Mouse (Mus musculus) E14TG2a.4 (cell line): ENCODE measurements at regions not wholly inside any gene's neighbourhood (a gene's known extent, or its start where the extent isn't known, plus 50 kb on each side); places are given as distances from the start of the nearest gene placed in this dataset.

Source experiments
- CTCF ChIP-seq: conservative IDR thresholded peaks from 2 replicates; pipeline ENCODE4 v1.5.1; 2014; ENCODE audit warnings: low read length
- NANOG ChIP-seq: IDR thresholded peaks from 2 replicates; pipeline ENCODE4 v1.6.1; 2014; ENCODE audit warnings: borderline replicate concordance, low read length, mixed read lengths
- POU5F1 ChIP-seq: IDR thresholded peaks from 2 replicates; pipeline ENCODE4 v1.6.1; 2014; ENCODE audit warnings: low read length, borderline replicate concordance

GRCm38 (mm10) chr17:54678111-54678510, 379.3 kb upstream of the Slc5a7 start:
- TF ChIP-seq CTCF: no peak
- no peak for TF ChIP-seq POU5F1
- TF ChIP-seq NANOG: no peak
